Mouse (Mus musculus) forebrain, embryonic 12.5 days (tissue): ENCODE data around the gene Nckipsd. TPM values are rescaled to one million over a fixed set of nuclear protein-coding genes. Genes with fewer than 3 reads are reported as not detected.
A peak's percentile ranks its signal among the peaks of the same experiment; 100 is the strongest.

ENCODE experiments used
- ATAC-seq: fragments of 200-750 bp; cut with Nextera tagmentation; 2 replicates; pipeline ENCODE4 v1.8.0; 2017; ENCODE audit warnings: moderate TSS enrichment; ENCODE audit not compliant: low FRiP score
- H3K27ac ChIP-seq: fragments of 300-500 bp; sonication (generic); 2 replicates; pipeline ENCODE4 v1.5.1; 2016; ENCODE audit warnings: mild to moderate bottlenecking
- H3K27me3 ChIP-seq: fragments of 300-500 bp; sonication (generic); 2 replicates; pipeline ENCODE4 v1.6.1; 2016; ENCODE audit warnings: mild to moderate bottlenecking
- H3K36me3 ChIP-seq: fragments of 300-500 bp; sonication (generic); replicated peaks from 2 replicates; pipeline ENCODE4 v1.6.1; 2016; ENCODE audit warnings: mild to moderate bottlenecking
- H3K4me1 ChIP-seq: fragments of 300-500 bp; sonication (generic); 2 replicates; pipeline ENCODE4 v1.6.1; 2016
- H3K4me2 ChIP-seq: fragments of 300-500 bp; sonication (generic); 2 replicates; pipeline ENCODE4 v1.6.1; 2016; ENCODE audit warnings: mild to moderate bottlenecking, moderate library complexity
- H3K4me3 ChIP-seq: fragments of 300-500 bp; sonication (generic); replicated peaks from 2 replicates; pipeline ENCODE4 v1.5.1; 2016; ENCODE audit warnings: mild to moderate bottlenecking
- H3K9ac ChIP-seq: fragments of 300-500 bp; sonication (generic); 2 replicates; pipeline ENCODE4 v1.6.1; 2016; ENCODE audit warnings: mild to moderate bottlenecking
- H3K9me3 ChIP-seq: fragments of 300-500 bp; sonication (generic); 2 replicates; pipeline ENCODE4 v1.6.1; 2016
- WGBS: fragments of 180-500 bp; shearing (Covaris S2); methylation state at CpG from one replicate; pipeline ENCODE4 v1.1.7; 2016; 5-methylcytosine and 5-hydroxymethylcytosine counted together
- polyA plus RNA-seq: library from polyadenylated mRNA; unstranded; fragments of >200 nt; fragmentation: Nextera tagmentation; extraction: Ambion mirVana; gene quantifications from 2 replicates; pipeline ENCODE4 v1.2.1, GENCODE M21; 2016

Nckipsd gene
- polyA plus RNA-seq, 1 experiment from 2014 or later: 14.3 TPM

DNA sequence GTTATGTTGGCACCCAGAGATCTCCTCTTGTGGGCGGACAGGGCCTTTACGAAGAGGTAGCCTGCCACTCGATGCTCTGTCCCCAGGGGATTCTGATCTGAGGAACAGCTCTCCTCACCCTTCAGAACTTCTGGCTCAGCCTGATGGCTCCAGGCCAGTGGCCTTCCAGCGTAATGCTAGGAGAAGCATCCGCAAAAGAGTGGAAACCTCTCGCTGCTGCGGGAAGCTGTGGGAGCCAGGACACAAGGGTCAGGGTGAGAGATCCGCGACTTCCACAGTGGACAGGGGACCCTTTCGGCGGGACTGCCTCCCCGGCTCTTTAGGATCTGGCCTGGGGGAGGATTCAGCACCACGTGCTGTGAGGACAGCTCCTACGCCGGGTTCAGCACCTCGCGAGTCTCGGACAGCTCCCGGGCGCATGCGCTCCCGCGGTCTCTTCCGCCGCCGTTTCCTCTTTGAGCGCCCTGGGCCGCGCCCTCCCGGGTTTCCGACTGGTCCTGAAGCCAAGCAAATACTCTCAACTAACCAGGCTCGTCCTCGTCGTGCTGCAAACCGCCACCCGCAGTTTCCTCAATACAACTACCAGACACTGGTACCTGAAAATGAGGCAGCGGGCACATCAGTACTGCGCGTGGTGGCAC lies 18.7 kb downstream of the Nckipsd start:
- Histone ChIP-seq H3K4me3 (peak overlapping the region; percentile 69), H3K27ac (peak overlapping the region; percentile 69), H3K9me3 (no peaks in the 10 kb centered on the region), H3K4me1 (peaks cover 51% of the 10 kb centered on the region), H3K9ac (peak overlapping the region; percentile 77), H3K27me3 (peaks cover 87% of the 10 kb centered on the region), H3K4me2 (peak overlapping the region; percentile 82), H3K36me3 (peaks cover 17% of the 10 kb centered on the region)
- WGBS: 2% methylated on average over 39 of the region's 39 CpGs
- peak; percentile 10; the same call in 1 of the 2 replicates for ATAC-seq

DNA sequence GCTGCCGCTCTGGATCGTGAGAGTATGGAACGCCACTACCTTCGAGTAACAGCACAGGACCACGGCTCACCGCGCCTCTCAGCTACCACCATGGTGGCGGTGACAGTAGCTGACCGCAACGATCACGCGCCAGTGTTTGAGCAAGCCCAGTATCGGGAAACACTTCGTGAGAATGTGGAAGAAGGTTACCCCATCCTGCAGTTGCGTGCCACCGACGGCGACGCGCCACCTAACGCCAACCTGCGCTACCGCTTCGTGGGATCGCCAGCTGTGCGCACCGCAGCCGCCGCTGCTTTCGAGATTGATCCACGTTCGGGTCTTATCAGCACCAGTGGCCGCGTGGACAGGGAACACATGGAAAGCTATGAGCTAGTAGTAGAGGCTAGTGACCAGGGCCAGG lies 19.3 kb downstream of the Nckipsd start:
- H3K27me3 ChIP-seq: peaks cover 93% of the 10 kb centered on the region
- H3K27ac ChIP-seq: no peak overlapping the region

DNA sequence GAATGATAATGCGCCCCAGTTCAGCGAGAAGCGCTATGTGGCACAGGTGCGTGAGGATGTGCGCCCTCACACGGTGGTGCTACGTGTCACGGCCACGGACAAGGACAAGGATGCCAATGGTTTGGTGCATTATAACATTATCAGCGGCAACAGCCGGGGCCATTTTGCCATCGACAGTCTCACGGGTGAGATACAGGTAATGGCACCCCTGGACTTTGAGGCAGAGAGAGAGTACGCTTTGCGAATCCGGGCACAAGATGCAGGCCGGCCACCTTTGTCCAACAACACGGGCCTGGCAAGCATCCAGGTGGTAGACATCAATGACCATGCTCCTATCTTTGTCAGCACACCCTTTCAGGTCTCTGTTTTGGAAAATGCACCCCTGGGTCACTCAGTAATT lies 19.7 kb downstream of the Nckipsd start:
- no peak overlapping the region for H3K9ac ChIP-seq
- no peak overlapping the region for H3K27ac ChIP-seq
- ATAC-seq: no peak
- H3K9me3 ChIP-seq: no peaks in the 10 kb centered on the region
- H3K4me2 ChIP-seq: peak overlapping the region; percentile 82
- peaks cover 95% of the 10 kb centered on the region for H3K27me3 ChIP-seq
- peak overlapping the region; percentile 69 for H3K4me3 ChIP-seq
- peaks cover 62% of the 10 kb centered on the region for H3K4me1 ChIP-seq
- peaks cover 25% of the 10 kb centered on the region for H3K36me3 ChIP-seq
- WGBS: 60% methylated on average over 18 of the region's 18 CpGs

More for the DNA sequence above, 19.3 kb downstream of the Nckipsd start:
- Histone ChIP-seq H3K9ac (peak overlapping the region; percentile 77), H3K4me1 (peaks cover 58% of the 10 kb centered on the region), H3K9me3 (no peaks in the 10 kb centered on the region), H3K4me2 (peak overlapping the region; percentile 82), H3K4me3 (peak overlapping the region; percentile 69), H3K36me3 (peaks cover 21% of the 10 kb centered on the region)
- WGBS: 12% methylated on average over 34 of the region's 34 CpGs
- no peak for ATAC-seq

DNA sequence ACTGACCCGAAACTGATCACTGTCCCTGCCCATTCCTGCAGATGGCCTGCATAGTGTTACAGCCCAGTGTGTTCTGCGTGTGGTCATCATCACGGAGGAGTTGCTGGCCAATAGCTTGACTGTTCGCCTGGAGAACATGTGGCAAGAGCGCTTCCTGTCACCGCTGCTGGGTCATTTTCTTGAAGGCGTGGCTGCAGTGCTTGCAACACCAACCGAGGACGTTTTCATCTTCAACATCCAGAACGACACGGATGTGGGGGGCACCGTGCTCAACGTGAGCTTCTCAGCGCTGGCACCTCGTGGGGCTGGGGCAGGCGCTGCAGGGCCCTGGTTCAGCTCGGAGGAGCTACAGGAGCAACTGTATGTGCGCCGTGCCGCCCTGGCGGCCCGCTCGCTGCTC lies 23.5 kb downstream of the Nckipsd start:
- H3K4me1 ChIP-seq: peaks cover 43% of the 10 kb centered on the region
- H3K4me3 ChIP-seq: peak overlapping the region; percentile 45
- peak overlapping the region; percentile 39 for H3K9ac ChIP-seq
- no peak for ATAC-seq
- H3K27me3 ChIP-seq: peaks cover 68% of the 10 kb centered on the region
- H3K36me3 ChIP-seq: peaks cover 62% of the 10 kb centered on the region
- no peak overlapping the region for H3K27ac ChIP-seq
- 9% methylated on average over 23 of the region's 23 CpGs for WGBS
- no peaks in the 10 kb centered on the region for H3K9me3 ChIP-seq
- H3K4me2 ChIP-seq: peak overlapping the region; percentile 80

DNA sequence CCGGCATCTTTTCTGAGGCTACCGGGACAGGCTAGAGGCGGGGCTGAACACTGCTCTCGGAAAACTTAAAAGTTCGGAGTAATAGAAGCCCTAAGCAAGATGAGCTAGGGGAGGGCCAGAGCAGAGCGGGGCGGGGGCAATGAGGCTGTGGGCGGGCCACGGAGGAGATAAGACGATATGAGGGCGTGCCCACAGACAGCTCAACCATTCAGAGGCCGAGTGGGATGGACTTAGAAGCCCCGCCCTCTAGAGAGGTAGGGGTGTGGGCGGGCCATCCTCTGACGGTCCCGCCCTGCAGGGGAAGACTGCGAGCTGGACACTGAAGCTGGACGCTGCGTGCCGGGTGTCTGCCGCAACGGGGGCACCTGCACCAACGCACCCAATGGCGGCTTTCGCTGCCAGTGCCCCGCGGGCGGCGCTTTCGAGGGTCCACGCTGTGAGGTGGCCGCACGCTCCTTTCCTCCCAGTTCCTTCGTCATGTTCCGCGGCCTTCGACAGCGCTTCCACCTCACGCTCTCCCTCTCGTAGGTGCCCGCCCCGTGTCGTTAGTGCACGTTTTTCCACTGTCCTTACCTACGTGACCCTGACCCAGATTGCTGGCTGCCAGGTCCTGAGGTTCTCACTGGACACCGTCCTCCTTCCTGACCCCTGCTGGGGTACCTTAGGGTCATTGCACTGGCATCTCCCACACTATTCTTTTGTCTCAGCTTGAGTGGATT lies 24.4 kb downstream of the Nckipsd start:
- 4% methylated on average over 46 of the region's 46 CpGs for WGBS
- Histone ChIP-seq H3K4me1 (peaks cover 34% of the 10 kb centered on the region), H3K36me3 (peaks cover 71% of the 10 kb centered on the region), H3K4me2 (peak overlapping the region; percentile 80), H3K4me3 (peak overlapping the region; percentile 45), H3K9ac (peak overlapping the region; percentile 39), H3K27ac (no peak overlapping the region), H3K9me3 (no peaks in the 10 kb centered on the region), H3K27me3 (peaks cover 60% of the 10 kb centered on the region)
- ATAC-seq: peak; percentile 95

DNA sequence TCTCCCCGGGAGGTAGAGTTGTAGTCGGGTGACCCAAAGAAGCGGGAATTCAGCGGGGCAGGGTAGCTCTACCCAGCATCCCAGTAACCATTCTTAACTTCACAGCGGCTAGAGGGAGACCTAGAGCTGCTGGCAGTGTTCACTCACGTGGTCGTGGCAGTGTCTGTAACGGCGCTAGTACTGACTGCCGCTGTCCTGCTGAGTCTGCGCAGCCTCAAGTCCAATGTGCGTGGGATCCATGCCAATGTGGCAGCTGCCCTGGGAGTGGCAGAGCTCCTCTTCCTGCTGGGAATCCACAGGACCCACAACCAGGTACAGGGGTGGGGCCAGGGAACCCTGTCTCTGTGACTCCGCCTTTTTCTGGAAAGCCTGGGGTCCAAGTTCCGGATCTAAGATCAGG lies 34.8 kb downstream of the Nckipsd start:
- H3K36me3 ChIP-seq: peaks cover 88% of the 10 kb centered on the region
- H3K9ac ChIP-seq: no peak overlapping the region
- H3K4me3 ChIP-seq: no peak overlapping the region
- H3K4me1 ChIP-seq: peaks cover 4% of the 10 kb centered on the region; the same call in 1 of the 2 replicates
- no peak for ATAC-seq
- H3K9me3 ChIP-seq: no peaks in the 10 kb centered on the region
- H3K27me3 ChIP-seq: 0 out of 2 replicates have a peak, but pooled peaks cover 14% of the 10 kb centered on the region
- H3K27ac ChIP-seq: no peak overlapping the region
- no peak overlapping the region for H3K4me2 ChIP-seq
- 25% methylated on average over 14 of the region's 14 CpGs for WGBS

DNA sequence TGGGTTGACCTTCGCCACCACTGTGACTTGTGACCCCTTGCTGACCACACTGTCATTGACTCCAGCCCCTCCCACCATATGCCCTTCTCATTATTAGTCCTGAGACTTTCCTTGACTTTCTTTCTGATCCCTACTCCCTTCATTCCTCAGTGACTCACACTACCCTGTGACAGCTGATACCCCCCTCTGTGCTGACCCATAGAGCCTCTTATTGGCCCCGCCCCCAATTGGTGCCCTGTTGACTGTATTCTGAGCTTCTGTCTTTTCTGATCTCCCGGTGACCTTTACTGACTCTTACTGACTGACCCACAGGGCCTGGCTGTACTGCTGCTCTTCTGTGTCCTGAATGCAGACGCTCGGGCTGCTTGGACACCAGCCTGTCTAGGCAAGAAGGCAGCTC lies 37.2 kb downstream of the Nckipsd start:
- H3K27me3 ChIP-seq: 0 out of 2 replicates have a peak, but pooled peaks cover 14% of the 10 kb centered on the region
- no peak overlapping the region for H3K4me3 ChIP-seq
- H3K9me3 ChIP-seq: no peaks in the 10 kb centered on the region
- no peak overlapping the region for H3K27ac ChIP-seq
- no peak overlapping the region for H3K9ac ChIP-seq
- H3K4me2 ChIP-seq: no peak overlapping the region
- WGBS: 86% methylated on average over 5 of the region's 5 CpGs
- H3K36me3 ChIP-seq: peaks cover 93% of the 10 kb centered on the region
- peaks cover 4% of the 10 kb centered on the region; the same call in 1 of the 2 replicates for H3K4me1 ChIP-seq
- ATAC-seq: no peak

DNA sequence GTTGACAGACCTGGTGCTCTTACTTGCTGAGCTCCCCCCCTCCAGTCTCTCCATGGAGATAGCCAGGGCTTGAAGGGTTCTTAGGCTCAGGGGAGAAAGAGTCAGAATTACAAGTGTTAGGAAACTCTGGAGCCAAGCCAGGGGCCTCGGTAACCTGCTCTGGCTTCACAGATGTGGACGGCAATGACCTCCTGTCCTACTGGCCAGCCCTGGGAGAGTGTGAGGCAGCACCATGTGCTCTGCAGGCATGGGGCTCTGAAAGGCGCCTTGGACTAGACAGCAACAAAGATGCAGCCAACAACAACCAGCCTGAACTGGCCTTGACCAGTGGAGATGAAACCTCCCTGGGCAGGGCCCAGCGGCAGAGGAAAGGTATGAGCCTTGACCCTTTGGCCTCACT lies 39.2 kb downstream of the Nckipsd start:
- 0 out of 2 replicates have a peak, but pooled peaks cover 7% of the 10 kb centered on the region for H3K27me3 ChIP-seq
- H3K36me3 ChIP-seq: peaks cover 74% of the 10 kb centered on the region
- H3K27ac ChIP-seq: no peak overlapping the region
- no peak overlapping the region for H3K4me3 ChIP-seq
- ATAC-seq: no peak
- WGBS: 83% methylated on average over 4 of the region's 4 CpGs
- no peak overlapping the region for H3K4me2 ChIP-seq
- no peak overlapping the region for H3K9ac ChIP-seq
- no peaks in the 10 kb centered on the region for H3K9me3 ChIP-seq
- peaks cover 6% of the 10 kb centered on the region; the same call in 1 of the 2 replicates for H3K4me1 ChIP-seq

DNA sequence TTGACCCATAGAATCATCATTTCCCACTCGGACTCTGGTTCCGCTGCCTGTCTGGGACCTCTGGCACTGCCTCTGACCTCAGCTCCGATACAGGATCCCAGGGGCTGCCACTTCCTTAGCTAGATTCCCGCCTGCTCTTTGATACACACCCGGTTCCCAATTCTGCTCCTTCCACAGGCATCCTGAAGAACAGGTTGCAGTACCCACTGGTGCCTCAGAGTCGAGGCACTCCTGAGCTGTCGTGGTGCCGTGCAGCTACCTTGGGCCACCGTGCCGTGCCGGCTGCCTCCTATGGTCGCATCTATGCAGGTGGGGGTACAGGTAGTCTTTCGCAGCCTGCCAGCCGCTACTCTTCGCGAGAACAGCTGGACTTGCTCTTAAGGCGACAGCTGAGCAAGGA lies 40.3 kb downstream of the Nckipsd start:
- H3K4me2 ChIP-seq: no peak overlapping the region
- H3K9ac ChIP-seq: no peak overlapping the region
- 83% methylated on average over 17 of the region's 17 CpGs for WGBS
- no peaks in the 10 kb centered on the region for H3K27me3 ChIP-seq
- H3K27ac ChIP-seq: no peak overlapping the region
- no peak overlapping the region for H3K4me3 ChIP-seq
- H3K4me1 ChIP-seq: peaks cover 7% of the 10 kb centered on the region
- no peaks in the 10 kb centered on the region for H3K9me3 ChIP-seq
- peaks cover 64% of the 10 kb centered on the region for H3K36me3 ChIP-seq
- no peak for ATAC-seq

DNA sequence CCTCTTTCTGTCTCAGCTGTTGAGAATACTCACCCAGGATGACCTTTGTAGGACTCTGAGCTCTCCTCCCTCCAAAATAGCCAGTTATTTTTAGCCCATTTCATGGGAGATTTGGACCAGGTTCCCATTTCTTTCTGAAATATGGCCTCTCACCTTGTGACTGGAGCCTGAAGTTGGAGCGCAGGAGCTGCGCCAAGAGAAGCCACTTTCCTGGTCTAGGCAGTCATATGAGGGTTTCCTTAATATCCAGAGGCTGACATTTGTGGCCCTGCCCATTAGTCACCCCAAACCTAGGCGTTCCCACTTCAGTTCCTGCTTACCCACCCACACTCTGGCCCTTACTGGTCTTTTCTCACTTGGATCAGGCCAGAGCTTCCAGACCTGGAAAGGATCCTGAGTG lies 44.8 kb downstream of the Nckipsd start, which contains the start of gene Slc26a6:
Gene Slc26a6 (plus strand): TSS at position 308 of the 400 bp plus-strand sequence.
- Histone ChIP-seq H3K9me3 (no peaks in the 10 kb centered on the region), H3K27me3 (no peaks in the 10 kb centered on the region), H3K36me3 (peaks cover 30% of the 10 kb centered on the region), H3K4me2 (peak within 1 kb of the TSS; percentile 70), H3K9ac (peak within 1 kb of the TSS; percentile 71), H3K4me3 (peak within 1 kb of the TSS; percentile 68), H3K27ac (peak within 1 kb of the TSS; percentile 79), H3K4me1 (peaks cover 18% of the 10 kb centered on the region)
- no peak for ATAC-seq
- WGBS: 96% methylated on average over 3 of the region's 3 CpGs

DNA sequence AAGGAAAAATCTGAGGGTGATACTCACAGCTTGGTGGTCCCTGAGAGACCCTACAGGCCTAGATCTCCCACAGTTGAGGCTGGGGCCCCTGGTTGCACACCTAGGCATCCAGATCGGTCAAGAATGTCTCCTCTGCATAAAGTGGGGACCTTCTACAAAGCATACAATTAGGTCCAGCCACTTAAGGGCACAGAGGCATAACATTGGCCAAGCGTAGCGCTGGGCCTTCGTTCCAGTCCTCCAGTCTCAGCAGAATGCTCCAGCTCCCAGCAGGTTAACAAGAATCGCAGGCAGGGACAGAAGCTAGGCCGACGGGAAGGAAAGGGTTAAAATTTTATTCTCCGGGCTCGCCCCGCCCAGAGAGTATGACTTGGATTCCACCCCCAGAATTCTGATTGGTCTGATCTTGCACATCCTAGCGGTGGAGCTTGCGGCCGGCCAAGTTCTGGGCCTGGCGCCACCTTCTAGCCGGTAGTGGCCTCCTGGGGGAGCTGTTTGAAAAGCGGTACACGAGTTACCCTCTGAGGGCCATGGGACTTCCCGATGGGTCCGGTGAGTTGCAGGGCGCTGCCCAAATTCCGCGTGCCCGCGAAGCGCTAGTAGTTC lies 45.6 kb downstream of the Nckipsd start:
- Histone ChIP-seq H3K36me3 (peaks cover 27% of the 10 kb centered on the region), H3K27ac (peak overlapping the region; percentile 79), H3K9me3 (no peaks in the 10 kb centered on the region), H3K9ac (peak overlapping the region; percentile 71), H3K4me1 (peaks cover 18% of the 10 kb centered on the region), H3K4me2 (peak overlapping the region; percentile 70), H3K27me3 (no peaks in the 10 kb centered on the region), H3K4me3 (peak overlapping the region; percentile 68)
- peak; percentile 87 for ATAC-seq
- WGBS: 2% methylated on average over 25 of the region's 25 CpGs

DNA sequence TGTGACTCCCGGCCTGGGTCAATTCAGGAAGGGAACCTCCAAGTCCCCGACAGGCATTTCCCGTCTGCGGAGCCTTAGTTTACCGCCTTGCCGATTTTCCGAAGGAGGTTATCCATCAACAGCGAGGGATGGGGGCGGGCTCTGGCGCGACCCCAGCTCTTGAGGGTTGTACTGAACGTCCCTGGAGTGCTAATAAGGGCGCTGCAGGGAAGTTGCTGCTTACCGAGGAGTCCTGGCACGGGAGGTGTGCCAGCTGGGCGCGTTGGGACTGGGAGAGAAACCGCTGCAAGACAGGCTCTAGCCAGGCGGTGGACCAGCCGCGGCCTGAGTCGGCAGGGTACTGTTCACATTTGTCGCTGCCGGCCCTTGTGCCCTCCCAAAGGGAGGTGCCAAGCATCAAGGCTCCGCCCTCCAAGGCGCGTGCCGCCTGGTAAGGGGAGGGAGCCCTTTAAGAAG lies 46.1 kb downstream of the Nckipsd start:
- under 1% methylated on average over 28 of the region's 28 CpGs for WGBS

More for the DNA sequence above, 46.1 kb downstream of the Nckipsd start:
- ATAC-seq: peak; percentile 87
- peak overlapping the region; percentile 79 for H3K27ac ChIP-seq
- H3K9ac ChIP-seq: peak overlapping the region; percentile 71
- no peaks in the 10 kb centered on the region for H3K9me3 ChIP-seq
- H3K4me3 ChIP-seq: peak overlapping the region; percentile 68
- no peaks in the 10 kb centered on the region for H3K27me3 ChIP-seq
- peaks cover 23% of the 10 kb centered on the region for H3K36me3 ChIP-seq
- H3K4me1 ChIP-seq: peaks cover 18% of the 10 kb centered on the region
- peak overlapping the region; percentile 70 for H3K4me2 ChIP-seq
